Mouse (Mus musculus) ovary, adult 2 months (tissue): ENCODE results near the gene Ccl24. TPM values are rescaled to one million over a fixed set of nuclear protein-coding genes. Genes with fewer than 3 reads are reported as not detected.

Source experiments
- polyA plus RNA-seq: library from polyadenylated mRNA; depleted of rRNA; stranded (reverse); fragments of >200 nt; gene quantifications from 2 replicates; pipeline ENCODE4 v1.2.3, GENCODE M21; 2012; rRNA removed

Ccl24 gene
- 1.1 and 1.2 TPM in 2 replicates for polyA plus RNA-seq

GRCm38 (mm10) chr5:135573006-135573405, at the start of gene Ccl24:
Gene Ccl24, minus strand, starts transcription at chr5:135573049.

GRCm38 (mm10) chr5:135563469-135563868, 9.4 kb downstream of the Ccl24 start, which contains the start of gene Ccl26:
Gene Ccl26, minus strand, starts transcription at chr5:135563569.

GRCm38 (mm10) chr5:135544865-135545797, 27.7 kb downstream of the Ccl24 start, which contains the start of gene Hip1:
Gene Hip1, minus strand, starts transcription at chr5:135545120.

Other genes with a start within 250 kb of the Ccl24 start
- 2.1 and 3.0 TPM in 2 replicates for gene Fkbp6, start 223.0 kb downstream of the Ccl24 start, polyA plus RNA-seq
- 1.5 and 2.0 TPM in 2 replicates for gene Trim50, start 219.8 kb downstream of the Ccl24 start, polyA plus RNA-seq
- 47.1 and 49.2 TPM in 2 replicates for gene Nsun5, start 203.1 kb downstream of the Ccl24 start, polyA plus RNA-seq
- gene Pom121, start 178.5 kb downstream of the Ccl24 start, polyA plus RNA-seq = 21.9 and 30.1 TPM in 2 replicates
- gene Hip1, start 27.9 kb downstream of the Ccl24 start, polyA plus RNA-seq = 33.2 and 39.5 TPM in 2 replicates
- not detected in 2 replicates for gene Ccl26, start 9.5 kb downstream of the Ccl24 start, polyA plus RNA-seq
- gene Rhbdd2, start 59.6 kb upstream of the Ccl24 start, polyA plus RNA-seq = 50.9 and 56.4 TPM in 2 replicates
- gene Por, start 97.0 kb upstream of the Ccl24 start, polyA plus RNA-seq = 225 and 283 TPM in 2 replicates
- gene Tmem120a, start 171.4 kb upstream of the Ccl24 start, polyA plus RNA-seq = 60.9 and 62.6 TPM in 2 replicates
- 2.3 and 2.6 TPM in 2 replicates for gene Styxl1, start 205.3 kb upstream of the Ccl24 start, polyA plus RNA-seq
- gene Mdh2, start 205.4 kb upstream of the Ccl24 start, polyA plus RNA-seq = 551 and 725 TPM in 2 replicates
- 0.03 and 0.10 TPM in 2 replicates for gene Srrm3, start 233.8 kb upstream of the Ccl24 start, polyA plus RNA-seq